Mouse (Mus musculus): Measurements from ENCODE around the gene Slc11a1. TPM values are rescaled to one million over a fixed set of nuclear protein-coding genes. Genes with fewer than 3 reads are reported as not detected.

Gene Slc11a1
- polyA plus RNA-seq, 1 experiment from 2014 or later, result 2.2 TPM

GRCm38 (mm10) chr1:74380484-74380883 lies 5.5 kb downstream of the Slc11a1 start:
- no peak for ATAC-seq (ENCODE audit: low read depth)
- H3K9me3 ChIP-seq (ENCODE audit: control insufficient read depth, low read length), result no peaks in the 10 kb centered on the region
- no peak overlapping the region for H3K9ac ChIP-seq (replicated peaks; ENCODE audit: low read depth, low read length)
- no peak overlapping the region for H3K4me2 ChIP-seq (ENCODE audit: low read depth, low read length)
- no peaks in the 10 kb centered on the region for H3K27me3 ChIP-seq (ENCODE audit: control insufficient read depth, insufficient read depth, low read length)
- H3K4me1 ChIP-seq (ENCODE audit: control insufficient read depth, insufficient read depth, low read length), result no peaks in the 10 kb centered on the region
- no peak overlapping the region for H3K27ac ChIP-seq (ENCODE audit: low read depth, low read length)
- WGBS, result 88% methylated on average over 5 of the region's 5 CpGs
- H3K4me3 ChIP-seq (ENCODE audit: low read depth, low read length), result no peak overlapping the region
- H3K36me3 ChIP-seq (ENCODE audit: control insufficient read depth, insufficient read depth, low read length), result no peaks in the 10 kb centered on the region

GRCm38 (mm10) chr1:74381588-74382021 lies 6.6 kb downstream of the Slc11a1 start:
- Histone ChIP-seq H3K9ac (replicated peaks; ENCODE audit: low read depth, low read length) (no peak overlapping the region), H3K4me3 (ENCODE audit: low read depth, low read length) (no peak overlapping the region), H3K27me3 (ENCODE audit: control insufficient read depth, insufficient read depth, low read length) (no peaks in the 10 kb centered on the region), H3K9me3 (ENCODE audit: control insufficient read depth, low read length) (no peaks in the 10 kb centered on the region), H3K36me3 (ENCODE audit: control insufficient read depth, insufficient read depth, low read length) (no peaks in the 10 kb centered on the region), H3K4me1 (ENCODE audit: control insufficient read depth, insufficient read depth, low read length) (no peaks in the 10 kb centered on the region), H3K4me2 (ENCODE audit: low read depth, low read length) (no peak overlapping the region), H3K27ac (ENCODE audit: low read depth, low read length) (no peak overlapping the region)
- 94% methylated on average over 10 of the region's 10 CpGs for WGBS
- no peak for ATAC-seq (ENCODE audit: low read depth)

GRCm38 (mm10) chr1:74383385-74383784 lies 8.4 kb downstream of the Slc11a1 start:
- H3K9ac ChIP-seq (replicated peaks; ENCODE audit: low read depth, low read length), result no peak overlapping the region
- ATAC-seq (ENCODE audit: low read depth), result no peak
- WGBS, result 86% methylated on average over 13 of the region's 13 CpGs

GRCm38 (mm10) chr1:74384525-74384924 lies 9.5 kb downstream of the Slc11a1 start:
- Histone ChIP-seq H3K4me3 (ENCODE audit: low read depth, low read length) (no peak overlapping the region), H3K4me2 (ENCODE audit: low read depth, low read length) (no peak overlapping the region), H3K27me3 (ENCODE audit: control insufficient read depth, insufficient read depth, low read length) (no peaks in the 10 kb centered on the region), H3K4me1 (ENCODE audit: control insufficient read depth, insufficient read depth, low read length) (no peaks in the 10 kb centered on the region), H3K36me3 (ENCODE audit: control insufficient read depth, insufficient read depth, low read length) (no peaks in the 10 kb centered on the region), H3K27ac (ENCODE audit: low read depth, low read length) (no peak overlapping the region), H3K9ac (replicated peaks; ENCODE audit: low read depth, low read length) (no peak overlapping the region), H3K9me3 (ENCODE audit: control insufficient read depth, low read length) (no peaks in the 10 kb centered on the region)
- WGBS, result 82% methylated on average over 8 of the region's 8 CpGs
- ATAC-seq (ENCODE audit: low read depth), result no peak

More at GRCm38 (mm10) chr1:74383385-74383784, 8.4 kb downstream of the Slc11a1 start:
- no peaks in the 10 kb centered on the region for H3K4me1 ChIP-seq (ENCODE audit: control insufficient read depth, insufficient read depth, low read length)
- no peak overlapping the region for H3K4me2 ChIP-seq (ENCODE audit: low read depth, low read length)
- no peak overlapping the region for H3K27ac ChIP-seq (ENCODE audit: low read depth, low read length)
- no peaks in the 10 kb centered on the region for H3K27me3 ChIP-seq (ENCODE audit: control insufficient read depth, insufficient read depth, low read length)
- no peaks in the 10 kb centered on the region for H3K36me3 ChIP-seq (ENCODE audit: control insufficient read depth, insufficient read depth, low read length)
- no peaks in the 10 kb centered on the region for H3K9me3 ChIP-seq (ENCODE audit: control insufficient read depth, low read length)
- H3K4me3 ChIP-seq (ENCODE audit: low read depth, low read length), result no peak overlapping the region

- Histone ChIP-seq H3K4me1 (ENCODE audit: control insufficient read depth, insufficient read depth, low read length) (no peaks in the 10 kb centered on the region), H3K4me2 (ENCODE audit: low read depth, low read length) (no peak overlapping the region), H3K27me3 (ENCODE audit: control insufficient read depth, insufficient read depth, low read length) (no peaks in the 10 kb centered on the region), H3K4me3 (ENCODE audit: low read depth, low read length) (no peak overlapping the region), H3K9ac (replicated peaks; ENCODE audit: low read depth, low read length) (no peak overlapping the region), H3K27ac (ENCODE audit: low read depth, low read length) (no peak overlapping the region), H3K36me3 (ENCODE audit: control insufficient read depth, insufficient read depth, low read length) (no peaks in the 10 kb centered on the region), H3K9me3 (ENCODE audit: control insufficient read depth, low read length) (no peaks in the 10 kb centered on the region)
- 89% methylated on average over 9 of the region's 10 CpGs for WGBS
- ATAC-seq (ENCODE audit: low read depth), result no peak
Observed at GRCm38 (mm10) chr1:74385064-74385463, 10.1 kb downstream of the Slc11a1 start.

GRCm38 (mm10) chr1:74385531-74385930 lies 10.5 kb downstream of the Slc11a1 start:
- H3K27ac ChIP-seq (ENCODE audit: low read depth, low read length), result no peak overlapping the region
- no peak for ATAC-seq (ENCODE audit: low read depth)
- WGBS, result 90% methylated on average over 8 of the region's 8 CpGs

GRCm38 (mm10) chr1:74386363-74386713 lies 11.3 kb downstream of the Slc11a1 start:
- H3K9ac ChIP-seq (replicated peaks; ENCODE audit: low read depth, low read length), result peak overlapping the region; percentile 50
- 0 out of 2 replicates have a peak, but pooled peaks cover 3% of the 10 kb centered on the region for H3K4me1 ChIP-seq (ENCODE audit: control insufficient read depth, insufficient read depth, low read length)
- peak overlapping the region; percentile 59 for H3K4me2 ChIP-seq (ENCODE audit: low read depth, low read length)
- 59% methylated on average over 7 of the region's 10 CpGs for WGBS
- no peaks in the 10 kb centered on the region for H3K27me3 ChIP-seq (ENCODE audit: control insufficient read depth, insufficient read depth, low read length)
- H3K27ac ChIP-seq (ENCODE audit: low read depth, low read length), result peak overlapping the region; percentile 86
- ATAC-seq (ENCODE audit: low read depth), result no peak
- no peaks in the 10 kb centered on the region for H3K36me3 ChIP-seq (ENCODE audit: control insufficient read depth, insufficient read depth, low read length)
- peak overlapping the region; percentile 56 for H3K4me3 ChIP-seq (ENCODE audit: low read depth, low read length)
- no peaks in the 10 kb centered on the region for H3K9me3 ChIP-seq (ENCODE audit: control insufficient read depth, low read length)

More at GRCm38 (mm10) chr1:74385531-74385930, 10.5 kb downstream of the Slc11a1 start:
- Histone ChIP-seq H3K36me3 (ENCODE audit: control insufficient read depth, insufficient read depth, low read length) (no peaks in the 10 kb centered on the region), H3K4me3 (ENCODE audit: low read depth, low read length) (no peak overlapping the region), H3K4me2 (ENCODE audit: low read depth, low read length) (no peak overlapping the region), H3K27me3 (ENCODE audit: control insufficient read depth, insufficient read depth, low read length) (no peaks in the 10 kb centered on the region), H3K4me1 (ENCODE audit: control insufficient read depth, insufficient read depth, low read length) (0 out of 2 replicates have a peak, but pooled peaks cover 3% of the 10 kb centered on the region), H3K9ac (replicated peaks; ENCODE audit: low read depth, low read length) (no peak overlapping the region), H3K9me3 (ENCODE audit: control insufficient read depth, low read length) (no peaks in the 10 kb centered on the region)

- Histone ChIP-seq H3K4me2 (ENCODE audit: low read depth, low read length) (peak overlapping the region; percentile 59), H3K36me3 (ENCODE audit: control insufficient read depth, insufficient read depth, low read length) (no peaks in the 10 kb centered on the region), H3K9me3 (ENCODE audit: control insufficient read depth, low read length) (no peaks in the 10 kb centered on the region), H3K27ac (ENCODE audit: low read depth, low read length) (peak overlapping the region; percentile 86), H3K4me3 (ENCODE audit: low read depth, low read length) (peak overlapping the region; percentile 56), H3K4me1 (ENCODE audit: control insufficient read depth, insufficient read depth, low read length) (0 out of 2 replicates have a peak, but pooled peaks cover 3% of the 10 kb centered on the region), H3K9ac (replicated peaks; ENCODE audit: low read depth, low read length) (peak overlapping the region; percentile 50), H3K27me3 (ENCODE audit: control insufficient read depth, insufficient read depth, low read length) (no peaks in the 10 kb centered on the region)
- ATAC-seq (ENCODE audit: low read depth), result peak; percentile 93
- WGBS, result 0% methylated on average over 26 of the region's 26 CpGs
Observed at GRCm38 (mm10) chr1:74386714-74387385, 11.9 kb downstream of the Slc11a1 start.

- Histone ChIP-seq H3K9ac (replicated peaks; ENCODE audit: low read depth, low read length) (no peak overlapping the region), H3K4me3 (ENCODE audit: low read depth, low read length) (peak overlapping the region; percentile 56)
- 50% methylated on average over 15 of the region's 15 CpGs for WGBS
Observed at GRCm38 (mm10) chr1:74387386-74387988, 12.5 kb downstream of the Slc11a1 start.

More at GRCm38 (mm10) chr1:74387386-74387988, 12.5 kb downstream of the Slc11a1 start:
- Histone ChIP-seq H3K9me3 (ENCODE audit: control insufficient read depth, low read length) (no peaks in the 10 kb centered on the region), H3K4me1 (ENCODE audit: control insufficient read depth, insufficient read depth, low read length) (0 out of 2 replicates have a peak, but pooled peaks cover 6% of the 10 kb centered on the region), H3K27me3 (ENCODE audit: control insufficient read depth, insufficient read depth, low read length) (no peaks in the 10 kb centered on the region), H3K4me2 (ENCODE audit: low read depth, low read length) (peak overlapping the region; percentile 59; the same call in 1 of the 2 replicates), H3K27ac (ENCODE audit: low read depth, low read length) (peak overlapping the region; percentile 28; the same call in 1 of the 2 replicates), H3K36me3 (ENCODE audit: control insufficient read depth, insufficient read depth, low read length) (no peaks in the 10 kb centered on the region)
- no peak for ATAC-seq (ENCODE audit: low read depth)
